Comparison of ENCODE assay signal across 8 mouse cellular contexts in genomic region chr5:140815059-140815728, GRCm38 (mm10). TPM values are rescaled to one million over a fixed set of nuclear protein-coding genes. Genes with fewer than 3 reads are reported as not detected.
DNase-seq lines count a peak whose midpoint lies in the region; ATAC-seq and TF ChIP-seq lines count a peak whose summit lies in the region.

No protein-coding gene starts in this region.

- no peak overlapping the region for H3K9ac ChIP-seq in midbrain, embryonic 11.5 days (ENCODE audit: low read length)
- H3K9ac ChIP-seq in hindbrain, embryonic 12.5 days: no peak overlapping the region
- peak overlapping the region; percentile 28; the same call in 1 of the 2 replicates for H3K9ac ChIP-seq in liver, embryonic 16.5 days (ENCODE audit: low read depth, low read length)
- no peak overlapping the region for H3K9ac ChIP-seq in stomach, postnatal 0 days (ENCODE audit: low read length)

- TF ChIP-seq CTCF in stomach, postnatal 0 days (IDR thresholded peaks at IDR 0.05; ENCODE audit: low read depth): no peak

- H3K27ac ChIP-seq in midbrain, embryonic 10.5 days (replicated peaks): peak overlapping the region; percentile 25
- H3K27ac ChIP-seq in midbrain, embryonic 11.5 days (ENCODE audit: low read depth, low read length): no peak overlapping the region
- H3K27ac ChIP-seq in hindbrain, embryonic 12.5 days: peak overlapping the region; percentile 62
- peak overlapping the region; percentile 78 for H3K27ac ChIP-seq in liver, embryonic 16.5 days (ENCODE audit: low read length)
- peak overlapping the region; percentile 71 for H3K27ac ChIP-seq in stomach, postnatal 0 days (replicated peaks)

- no peak for TF ChIP-seq EP300 in stomach, postnatal 0 days (optimal IDR thresholded peaks at IDR 0.05)

- H3K4me2 ChIP-seq in midbrain, embryonic 11.5 days: no peak overlapping the region
- no peak overlapping the region for H3K4me2 ChIP-seq in hindbrain, embryonic 12.5 days (replicated peaks)
- H3K4me2 ChIP-seq in liver, embryonic 16.5 days (ENCODE audit: low read depth, low read length): peak overlapping the region; percentile 25; the same call in 1 of the 2 replicates
- no peak overlapping the region for H3K4me2 ChIP-seq in stomach, postnatal 0 days (replicated peaks; ENCODE audit: low read depth)

- H3K9me3 ChIP-seq in midbrain, embryonic 10.5 days (replicated peaks): no peaks in the 10 kb centered on the region
- no peaks in the 10 kb centered on the region for H3K9me3 ChIP-seq in midbrain, embryonic 11.5 days (ENCODE audit: control insufficient read depth, low read length)
- H3K9me3 ChIP-seq in hindbrain, embryonic 12.5 days (replicated peaks): no peaks in the 10 kb centered on the region
- no peaks in the 10 kb centered on the region for H3K9me3 ChIP-seq in liver, embryonic 16.5 days (replicated peaks; ENCODE audit: control insufficient read depth, low read length)
- no peaks in the 10 kb centered on the region for H3K9me3 ChIP-seq in stomach, postnatal 0 days (ENCODE audit: control insufficient read depth, low read length)

- no peak overlapping the region for H3K4me3 ChIP-seq in midbrain, embryonic 10.5 days
- no peak overlapping the region for H3K4me3 ChIP-seq in midbrain, embryonic 11.5 days (ENCODE audit: low read depth, low read length)
- H3K4me3 ChIP-seq in hindbrain, embryonic 12.5 days: no peak overlapping the region
- no peak overlapping the region for H3K4me3 ChIP-seq in liver, embryonic 16.5 days (ENCODE audit: low read depth, low read length)
- no peak overlapping the region for H3K4me3 ChIP-seq in stomach, postnatal 0 days (ENCODE audit: low read depth, low read length)

- 27% methylated on average over 9 of the region's 9 CpGs for WGBS in midbrain, embryonic 10.5 days
- WGBS in midbrain, embryonic 11.5 days: 29% methylated on average over 9 of the region's 9 CpGs
- WGBS in hindbrain, embryonic 12.5 days: 20% methylated on average over 9 of the region's 9 CpGs
- WGBS in liver, embryonic 16.5 days (ENCODE audit: insufficient replicate concordance): 10% methylated on average over 9 of the region's 9 CpGs
- WGBS in stomach, postnatal 0 days: 20% methylated on average over 9 of the region's 9 CpGs

- peaks cover 7% of the 10 kb centered on the region for H3K36me3 ChIP-seq in midbrain, embryonic 10.5 days
- H3K36me3 ChIP-seq in midbrain, embryonic 11.5 days (ENCODE audit: control insufficient read depth, insufficient read depth, low read length): no peaks in the 10 kb centered on the region
- H3K36me3 ChIP-seq in hindbrain, embryonic 12.5 days: peaks cover 6% of the 10 kb centered on the region
- H3K36me3 ChIP-seq in liver, embryonic 16.5 days (ENCODE audit: control insufficient read depth, insufficient read depth): no peaks in the 10 kb centered on the region
- no peaks in the 10 kb centered on the region for H3K36me3 ChIP-seq in stomach, postnatal 0 days (ENCODE audit: control insufficient read depth, insufficient read depth, low read length)

- peaks cover 55% of the 10 kb centered on the region for H3K4me1 ChIP-seq in midbrain, embryonic 10.5 days
- peaks cover 13% of the 10 kb centered on the region for H3K4me1 ChIP-seq in midbrain, embryonic 11.5 days (ENCODE audit: control insufficient read depth, insufficient read depth, low read length)
- peaks cover 61% of the 10 kb centered on the region for H3K4me1 ChIP-seq in hindbrain, embryonic 12.5 days
- H3K4me1 ChIP-seq in liver, embryonic 16.5 days (ENCODE audit: control insufficient read depth, low read depth, low read length): peaks cover 58% of the 10 kb centered on the region
- peaks cover 8% of the 10 kb centered on the region for H3K4me1 ChIP-seq in stomach, postnatal 0 days (replicated peaks; ENCODE audit: control insufficient read depth, insufficient read depth)

- no peak for DNase-seq in midbrain, embryonic 10.5 days (ENCODE audit: low spot score)
- no peak for DNase-seq in midbrain, embryonic 11.5 days (ENCODE audit: low spot score, missing footprints)
- DNase-seq in stomach, postnatal 0 days (ENCODE audit: low spot score): no peak
- no peak for DNase-seq in thymus, postnatal 25 days
- no peak for DNase-seq in gastrocnemius, adult 8-10 months (ENCODE audit: low spot score in 2 of 2)

- H3K27me3 ChIP-seq in midbrain, embryonic 10.5 days (ENCODE audit: low read depth, poor library complexity, severe bottlenecking): no peaks in the 10 kb centered on the region
- no peaks in the 10 kb centered on the region for H3K27me3 ChIP-seq in midbrain, embryonic 11.5 days (ENCODE audit: control insufficient read depth, insufficient read depth, low read length)
- H3K27me3 ChIP-seq in hindbrain, embryonic 12.5 days: no peaks in the 10 kb centered on the region
- no peaks in the 10 kb centered on the region for H3K27me3 ChIP-seq in liver, embryonic 16.5 days (ENCODE audit: control insufficient read depth, insufficient read depth, low read depth, low read length)
- H3K27me3 ChIP-seq in stomach, postnatal 0 days (ENCODE audit: control insufficient read depth, insufficient read depth, low read length): no peaks in the 10 kb centered on the region

- no peak for ATAC-seq in midbrain, embryonic 11.5 days (ENCODE audit: low FRiP score)
- ATAC-seq in hindbrain, embryonic 12.5 days (ENCODE audit: low FRiP score): 0 out of 2 replicates have a peak, but pooled peaks have one; percentile 21
- ATAC-seq in liver, embryonic 16.5 days (ENCODE audit: low read depth): peak; percentile 44
- ATAC-seq in stomach, postnatal 0 days (ENCODE audit: low FRiP score, low TSS enrichment): no peak
- ATAC-seq in erythroblast, adult 5-6 weeks (replicated peaks; ENCODE audit: low FRiP score, poor library complexity, severe bottlenecking): no peak

RNA-seq across cellular contexts. Expression of gene Gna12, which starts 15.0 kb away (rescaled TPM):
- polyA plus RNA-seq in midbrain, embryonic 10.5 days (2016; fragmentation: Nextera tagmentation; extraction: Ambion mirVana): 7.7 and 8.0 TPM in 2 replicates
- polyA plus RNA-seq in midbrain, embryonic 11.5 days (2014; fragmentation: Nextera tagmentation; extraction: Ambion mirVana): 25.8 and 33.4 TPM in 2 replicates
- 57.8 and 60.5 TPM in 2 replicates for polyA plus RNA-seq in hindbrain, embryonic 12.5 days (2016; fragmentation: Nextera tagmentation; extraction: Ambion mirVana)
- polyA plus RNA-seq in liver, embryonic 16.5 days (2015; fragmentation: Nextera tagmentation; extraction: Ambion mirVana): 1.9 and 2.4 TPM in 2 replicates
- 19.6 and 24.8 TPM in 2 replicates for polyA plus RNA-seq in stomach, postnatal 0 days (2015; fragmentation: Nextera tagmentation; extraction: Ambion mirVana)
- total RNA-seq in erythroblast, adult 5-6 weeks (2015; ENCODE audit: low replicate concordance): 12.1 and 16.1 TPM in 2 replicates
- total RNA-seq in erythroblast, adult 5-6 weeks (2017; ENCODE audit: low replicate concordance): 9.9 and 11.5 TPM in 2 replicates
- total RNA-seq in gastrocnemius, adult 8-10 months (2022): 10 to 100 TPM; 21.4 to 30.8 (median 24.5) TPM

Comparison
In these comparisons a context has a peak if more than half of its experiments do, and no peak if none do; other contexts are left out.
1. ATAC-seq: peak in hindbrain, embryonic 12.5 days (single experiment) and liver, embryonic 16.5 days (single experiment); none in midbrain, embryonic 11.5 days (single experiment), stomach, postnatal 0 days (single experiment) and erythroblast, adult 5-6 weeks (single experiment).